ENCODE assay signal across 9 mouse cellular contexts in genomic region chr7:16895511-16895910, GRCm38 (mm10). TPM values are rescaled to one million over a fixed set of nuclear protein-coding genes. Genes with fewer than 3 reads are reported as not detected.
DNase-seq lines count a peak whose midpoint lies in the region; ATAC-seq and TF ChIP-seq lines count a peak whose summit lies in the region.
"Had no signal": no experiment of that assay in that cellular context is flagged by ENCODE, and none has a peak within 500 bp of the region (broad histone marks: within the 10 kb centered on the region; RNA-seq: fewer than 3 reads in every experiment).

No protein-coding gene starts in this region.

- WGBS in heart, postnatal 0 days, result 34% methylated on average over 10 of the region's 10 CpGs
- 34% methylated on average over 10 of the region's 10 CpGs for WGBS in liver, embryonic 14.5 days (ENCODE audit: insufficient replicate concordance)

- H3K79me2 ChIP-seq in CH12.LX (replicated peaks; ENCODE audit: control insufficient read depth, extremely low read depth, insufficient read depth, poor library complexity, severe bottlenecking), result no peaks in the 10 kb centered on the region

- TF ChIP-seq CTCF in CH12.LX (conservative IDR thresholded peaks at IDR 0.05 in 1 of 2, IDR thresholded peaks at IDR 0.05 in 1 of 2; ENCODE audit: low read depth in 2 of 2, low read length in 2 of 2), result no peak
- no peak for TF ChIP-seq CTCF in heart, postnatal 0 days (IDR thresholded peaks at IDR 0.05; ENCODE audit: low read depth)
- no peak for TF ChIP-seq CTCF in liver, embryonic 14.5 days (IDR thresholded peaks at IDR 0.05; ENCODE audit: low read depth)

- H3K4me2 ChIP-seq in CH12.LX (ENCODE audit: insufficient read depth, low read depth, poor library complexity, severe bottlenecking), result peak overlapping the region; percentile 55
- peak overlapping the region; percentile 40; the same call in 1 of the 2 replicates for H3K4me2 ChIP-seq in heart, postnatal 0 days (ENCODE audit: low read depth, low read length)
- peak overlapping the region; percentile 32; the same call in 1 of the 2 replicates for H3K4me2 ChIP-seq in liver, embryonic 14.5 days (ENCODE audit: low read depth)

- dilution Hi-C loops in CH12.LX (cut with MboI; ENCODE audit: extremely low pct_ligation_motif_present, extremely low pct_unique_long_range_greater_than_20kb, low sequenced_read_pairs), result no loop called here

- H3K27ac ChIP-seq in CH12.LX (ENCODE audit: insufficient read depth, low read depth), result no peak overlapping the region
- H3K27ac ChIP-seq in heart, postnatal 0 days (ENCODE audit: low read depth), result no peak overlapping the region
- H3K27ac ChIP-seq in liver, embryonic 14.5 days, result no peak overlapping the region
- H3K27ac ChIP-seq: macrophage had no signal

- TF ChIP-seq POLR2A in CH12.LX (IDR thresholded peaks at IDR 0.05; ENCODE audit: low read depth, low read length), result no peak

- H3K4me1 ChIP-seq in CH12.LX (ENCODE audit: control insufficient read depth in 1 of 2, insufficient read depth in 2 of 2), result peaks cover 19 to 54% of the 10 kb centered on the region in 2 experiments
- no peaks in the 10 kb centered on the region; the same call in 1 of the 2 replicates for H3K4me1 ChIP-seq in heart, postnatal 0 days (ENCODE audit: control insufficient read depth, insufficient read depth)
- H3K4me1 ChIP-seq in liver, embryonic 14.5 days (replicated peaks; ENCODE audit: control insufficient read depth in 2 of 2, insufficient read depth in 2 of 2, low read length in 1 of 2), result peaks cover 11% of the 10 kb centered on the region in 2 experiments

- peak overlapping the region in 2 of 3 experiments; percentile 32 to 51 for H3K4me3 ChIP-seq in CH12.LX (replicated peaks in 1 of 3; ENCODE audit: low read depth in 2 of 3, low read length in 2 of 3, poor library complexity in 1 of 3)
- H3K4me3 ChIP-seq in heart, postnatal 0 days (ENCODE audit: low read depth, low read length), result 0 out of 2 replicates have a peak overlapping the region, but pooled peaks have one; percentile 14
- H3K4me3 ChIP-seq in liver, embryonic 14.5 days (ENCODE audit: insufficient read depth in 1 of 2, low read depth in 2 of 2, low read length in 2 of 2), result no peak overlapping the region

- H3K9me3 ChIP-seq in CH12.LX (replicated peaks; ENCODE audit: low read length), result no peaks in the 10 kb centered on the region
- no peaks in the 10 kb centered on the region for H3K9me3 ChIP-seq in heart, postnatal 0 days (replicated peaks; ENCODE audit: control insufficient read depth, low read length)
- H3K9me3 ChIP-seq in liver, embryonic 14.5 days (ENCODE audit: control insufficient read depth, low read length), result no peaks in the 10 kb centered on the region

- in situ Hi-C loops in CH12.LX (cut with MboI; ENCODE audit: low pct_ligation_motif_present, low pct_unique_long_range_greater_than_20kb, low sequenced_read_pairs), result no loop called here

- TF ChIP-seq EP300 in CH12.LX (IDR thresholded peaks at IDR 0.05; ENCODE audit: low read length), result no peak
- TF ChIP-seq EP300 in heart, postnatal 0 days (IDR thresholded peaks at IDR 0.05; ENCODE audit: low read depth), result no peak
- TF ChIP-seq EP300 in liver, embryonic 14.5 days (IDR thresholded peaks at IDR 0.05; ENCODE audit: low read depth), result no peak

- ATAC-seq in heart, postnatal 0 days (ENCODE audit: insufficient read depth, low read depth), result no peak
- no peak for ATAC-seq in liver, embryonic 14.5 days (ENCODE audit: insufficient read depth)
- no peak for ATAC-seq in megakaryocyte progenitor cell, adult 5-6 weeks (replicated peaks; ENCODE audit: poor library complexity)

- no peak for TF ChIP-seq RAD21 in CH12.LX (IDR thresholded peaks at IDR 0.05; ENCODE audit: low read depth, low read length)

- H3K36me3 ChIP-seq in CH12.LX (replicated peaks in 1 of 2; ENCODE audit: control insufficient read depth in 1 of 2, insufficient read depth in 1 of 2, low read length in 1 of 2), result no peaks in the 10 kb centered on the region
- H3K36me3 ChIP-seq in heart, postnatal 0 days (replicated peaks; ENCODE audit: control insufficient read depth, insufficient read depth, low read length), result no peaks in the 10 kb centered on the region
- no peaks in the 10 kb centered on the region for H3K36me3 ChIP-seq in liver, embryonic 14.5 days (replicated peaks; ENCODE audit: control insufficient read depth, insufficient read depth, low read depth)

- peaks cover 6% of the 10 kb centered on the region for H3K27me3 ChIP-seq in CH12.LX (replicated peaks)
- H3K27me3 ChIP-seq in heart, postnatal 0 days (ENCODE audit: control insufficient read depth, insufficient read depth, low read length), result peaks cover 30% of the 10 kb centered on the region
- H3K27me3 ChIP-seq in liver, embryonic 14.5 days (ENCODE audit: control insufficient read depth, insufficient read depth, low read length), result peaks cover 39% of the 10 kb centered on the region

- DNase-seq in gastrocnemius, postnatal 25 days, result peak; percentile 33
- DNase-seq in gastrocnemius, postnatal 4 days (ENCODE audit: low spot score in 2 of 2), result no peak
- DNase-seq in CH12.LX (ENCODE audit: extremely low read depth), result no peak
- DNase-seq in heart, postnatal 0 days (ENCODE audit: low spot score), result no peak
- DNase-seq in liver, embryonic 14.5 days (ENCODE audit: low read depth in 3 of 3, low spot score in 3 of 3), result no peak
- no peak for DNase-seq in layer of hippocampus, postnatal 36 days
- DNase-seq in layer of hippocampus, adult 9-10 months (ENCODE audit: low spot score), result no peak

- H3K9ac ChIP-seq in CH12.LX (ENCODE audit: insufficient read depth, low read depth), result 0 out of 2 replicates have a peak overlapping the region, but pooled peaks have one; percentile 2
- no peak overlapping the region for H3K9ac ChIP-seq in heart, postnatal 0 days (replicated peaks; ENCODE audit: low read depth, low read length)
- H3K9ac ChIP-seq in liver, embryonic 14.5 days (replicated peaks), result no peak overlapping the region

RNA-seq across cellular contexts. Expression of gene Gng8, which starts 3.9 kb away (rescaled TPM):
- not detected for total RNA-seq in gastrocnemius, postnatal 25 days (2021)
- 1 to 10 TPM; 2.6 TPM for total RNA-seq in gastrocnemius, postnatal 4 days (2021)
- total RNA-seq in CH12.LX (2012; rRNA removed) (0.25 TPM in 1 of 2 replicates, not detected in the other), CH12.LX (2014; rRNA removed) (not detected in 2 replicates)
- polyA plus RNA-seq in CH12.LX (2012; ENCODE audit: insufficient read length, low read depth), result 2.4 and 2.5 TPM in 2 replicates
- total RNA-seq in heart, postnatal 0 days (2014; rRNA removed; ENCODE audit: low replicate concordance), result 0.27 and 4.0 TPM in 2 replicates
- 1.7 and 2.5 TPM in 2 replicates for polyA plus RNA-seq in heart, postnatal 0 days (2015; fragmentation: Nextera tagmentation; extraction: Ambion mirVana)
- polyA plus RNA-seq in liver, embryonic 14.5 days (2012; rRNA removed), result 0.44 and 0.47 TPM in 2 replicates
- not detected in 2 replicates for polyA plus RNA-seq in liver, embryonic 14.5 days (2014; fragmentation: Nextera tagmentation; extraction: Ambion mirVana)
- total RNA-seq in layer of hippocampus, postnatal 36 days (2021), result 1 to 10 TPM; 2.4 to 2.7 TPM
- total RNA-seq in megakaryocyte progenitor cell, adult 5-6 weeks (2015), result not detected in 2 replicates
- not detected in 2 replicates for total RNA-seq in megakaryocyte progenitor cell, adult 5-6 weeks (2017)
- polyA plus RNA-seq: macrophage had no signal

RNA-seq across cellular contexts. Expression of gene Ptgir, which starts 10.8 kb away (rescaled TPM):
- total RNA-seq in gastrocnemius, postnatal 25 days (2021), result 1 to 10 TPM in 1 of 2 experiments, under 1 TPM in 1; 0.97 to 1.3 TPM
- total RNA-seq in gastrocnemius, postnatal 4 days (2021), result 1 to 10 TPM; 2.6 to 3.3 TPM
- total RNA-seq in CH12.LX (2012; rRNA removed) (7.0 and 7.5 TPM in 2 replicates), CH12.LX (2014; rRNA removed) (2.7 and 3.8 TPM in 2 replicates)
- polyA plus RNA-seq in CH12.LX (2012; ENCODE audit: insufficient read length, low read depth), result 31.1 and 33.3 TPM in 2 replicates
- total RNA-seq in heart, postnatal 0 days (2014; rRNA removed; ENCODE audit: low replicate concordance), result 0.58 and 2.3 TPM in 2 replicates
- 1.1 and 1.2 TPM in 2 replicates for polyA plus RNA-seq in heart, postnatal 0 days (2015; fragmentation: Nextera tagmentation; extraction: Ambion mirVana)
- polyA plus RNA-seq in liver, embryonic 14.5 days (2012; rRNA removed), result 0.84 and 0.87 TPM in 2 replicates
- polyA plus RNA-seq in liver, embryonic 14.5 days (2014; fragmentation: Nextera tagmentation; extraction: Ambion mirVana), result 0.88 and 1.2 TPM in 2 replicates
- not detected for total RNA-seq in layer of hippocampus, postnatal 36 days (2021)
- 2.1 and 2.6 TPM in 2 replicates for total RNA-seq in megakaryocyte progenitor cell, adult 5-6 weeks (2015)
- total RNA-seq in megakaryocyte progenitor cell, adult 5-6 weeks (2017), result 1.8 and 4.0 TPM in 2 replicates

RNA-seq across cellular contexts. Expression of gene Dact3, which starts 20.4 kb away (rescaled TPM):
- 1 to 10 TPM; 1.9 to 2.3 TPM for total RNA-seq in gastrocnemius, postnatal 25 days (2021)
- total RNA-seq in gastrocnemius, postnatal 4 days (2021), result 10 to 100 TPM; 17.8 to 19.0 TPM
- total RNA-seq in CH12.LX (2012; rRNA removed) (2.9 and 3.5 TPM in 2 replicates), CH12.LX (2014; rRNA removed) (4.0 and 5.1 TPM in 2 replicates)
- 9.2 and 12.0 TPM in 2 replicates for polyA plus RNA-seq in CH12.LX (2012; ENCODE audit: insufficient read length, low read depth)
- 63.9 and 69.6 TPM in 2 replicates for total RNA-seq in heart, postnatal 0 days (2014; rRNA removed; ENCODE audit: low replicate concordance)
- 3.8 TPM in 2 replicates for polyA plus RNA-seq in heart, postnatal 0 days (2015; fragmentation: Nextera tagmentation; extraction: Ambion mirVana)
- polyA plus RNA-seq in liver, embryonic 14.5 days (2012; rRNA removed), result 0.68 and 0.92 TPM in 2 replicates
- 0.09 and 0.14 TPM in 2 replicates for polyA plus RNA-seq in liver, embryonic 14.5 days (2014; fragmentation: Nextera tagmentation; extraction: Ambion mirVana)
- total RNA-seq in layer of hippocampus, postnatal 36 days (2021), result 100 to 1,000 TPM; 146 to 149 TPM
- not detected in 2 replicates for total RNA-seq in megakaryocyte progenitor cell, adult 5-6 weeks (2015)
- 0.04 and 0.17 TPM in 2 replicates for total RNA-seq in megakaryocyte progenitor cell, adult 5-6 weeks (2017)

RNA-seq across cellular contexts. Expression of gene Calm3, which starts 28.4 kb away (rescaled TPM):
- total RNA-seq in gastrocnemius, postnatal 25 days (2021), result 100 to 1,000 TPM; 257 to 291 TPM
- total RNA-seq in gastrocnemius, postnatal 4 days (2021), result 100 to 1,000 TPM; 189 to 234 TPM
- total RNA-seq in CH12.LX (2012; rRNA removed) (312 and 326 TPM in 2 replicates), CH12.LX (2014; rRNA removed) (277 and 294 TPM in 2 replicates)
- polyA plus RNA-seq in CH12.LX (2012; ENCODE audit: insufficient read length, low read depth), result 623 and 775 TPM in 2 replicates
- total RNA-seq in heart, postnatal 0 days (2014; rRNA removed; ENCODE audit: low replicate concordance), result 342 and 417 TPM in 2 replicates
- 101 and 107 TPM in 2 replicates for polyA plus RNA-seq in heart, postnatal 0 days (2015; fragmentation: Nextera tagmentation; extraction: Ambion mirVana)
- 72.2 and 90.3 TPM in 2 replicates for polyA plus RNA-seq in liver, embryonic 14.5 days (2012; rRNA removed)
- 115 and 122 TPM in 2 replicates for polyA plus RNA-seq in liver, embryonic 14.5 days (2014; fragmentation: Nextera tagmentation; extraction: Ambion mirVana)
- total RNA-seq in layer of hippocampus, postnatal 36 days (2021), result 1,000 to 10,000 TPM; 2,055 to 2,361 TPM
- 125 and 150 TPM in 2 replicates for total RNA-seq in megakaryocyte progenitor cell, adult 5-6 weeks (2015)
- 419 and 440 TPM in 2 replicates for total RNA-seq in megakaryocyte progenitor cell, adult 5-6 weeks (2017)

RNA-seq across cellular contexts. Expression of gene Pnmal2, which starts 49.0 kb away (rescaled TPM):
- total RNA-seq in gastrocnemius, postnatal 25 days (2021), result 1 to 10 TPM; 2.3 to 3.3 TPM
- total RNA-seq in gastrocnemius, postnatal 4 days (2021), result 10 to 100 TPM; 48.6 to 49.6 TPM
- total RNA-seq in CH12.LX (2012; rRNA removed), result 0.21 and 0.38 TPM in 2 replicates
- total RNA-seq in CH12.LX (2014; rRNA removed), result not detected in 2 replicates
- 0.09 TPM in 1 of 2 replicates, not detected in the other for polyA plus RNA-seq in CH12.LX (2012; ENCODE audit: insufficient read length, low read depth)
- 2.9 and 4.0 TPM in 2 replicates for total RNA-seq in heart, postnatal 0 days (2014; rRNA removed; ENCODE audit: low replicate concordance)
- polyA plus RNA-seq in heart, postnatal 0 days (2015; fragmentation: Nextera tagmentation; extraction: Ambion mirVana), result 3.0 and 3.4 TPM in 2 replicates
- polyA plus RNA-seq in liver, embryonic 14.5 days (2012; rRNA removed), result 0.04 and 0.08 TPM in 2 replicates
- 0.08 and 0.14 TPM in 2 replicates for polyA plus RNA-seq in liver, embryonic 14.5 days (2014; fragmentation: Nextera tagmentation; extraction: Ambion mirVana)
- 100 to 1,000 TPM; 345 to 361 TPM for total RNA-seq in layer of hippocampus, postnatal 36 days (2021)
- not detected in 2 replicates for total RNA-seq in megakaryocyte progenitor cell, adult 5-6 weeks (2015)
- total RNA-seq in megakaryocyte progenitor cell, adult 5-6 weeks (2017), result 0.20 TPM in 1 of 2 replicates, not detected in the other
- polyA plus RNA-seq: macrophage had no signal

Comparison
In these comparisons a context has a peak if more than half of its experiments do, and no peak if none do; other contexts are left out.
1. H3K4me3 ChIP-seq: peak in CH12.LX (2 of 3) and heart, postnatal 0 days (single experiment); none in liver, embryonic 14.5 days (0 of 2).
2. Peak in every context shown above with its lines, with median percentiles within 50 percentile points of each other: H3K4me2 ChIP-seq.